8 mouse cellular contexts compared by ENCODE assay signal in the genomic region with DNA sequence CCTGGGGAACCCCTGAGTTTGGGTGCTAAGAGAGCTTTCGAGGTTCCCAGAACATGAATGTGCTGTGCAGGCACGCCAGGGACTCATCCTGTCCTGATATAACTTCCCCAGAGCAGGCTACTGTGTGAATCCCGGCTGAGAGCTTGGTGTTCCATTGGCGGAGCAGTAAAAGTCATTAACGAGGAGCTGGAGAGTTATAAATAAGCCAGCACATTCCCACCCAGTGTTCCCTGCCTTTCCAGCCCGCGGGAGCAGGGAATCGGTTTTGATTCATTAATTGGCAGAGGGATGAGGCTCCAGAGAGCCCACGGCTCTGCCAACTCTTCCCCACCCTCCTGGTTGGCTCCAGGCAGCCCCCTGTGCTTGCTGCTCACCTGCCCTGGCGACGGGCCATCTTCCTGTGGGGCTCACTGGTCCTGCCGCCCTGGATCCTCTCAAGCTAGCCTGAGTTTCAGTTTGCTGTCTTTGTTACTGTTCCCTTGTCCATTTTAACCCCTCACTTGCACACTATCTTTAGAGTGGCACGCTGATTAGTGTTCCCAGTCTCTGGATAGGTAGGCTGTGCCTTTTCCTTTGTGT.
A peak's percentile ranks its signal among the peaks of the same experiment; 100 is the strongest.
DNase-seq lines count a peak whose midpoint lies in the region; ATAC-seq lines count a peak whose summit lies in the region.

No protein-coding gene starts in this region.

- H3K9ac ChIP-seq in forebrain, embryonic 13.5 days: 0 out of 2 replicates have a peak overlapping the region, but pooled peaks have one; percentile 26
- no peak overlapping the region for H3K9ac ChIP-seq in neural tube, embryonic 11.5 days (ENCODE audit: low read length)
- peak overlapping the region; percentile 28; the same call in 1 of the 2 replicates for H3K9ac ChIP-seq in neural tube, embryonic 14.5 days (replicated peaks; ENCODE audit: low read depth, low read length)

- H3K36me3 ChIP-seq in forebrain, embryonic 13.5 days (ENCODE audit: poor library complexity, severe bottlenecking): no peaks in the 10 kb centered on the region
- H3K36me3 ChIP-seq in forebrain, embryonic 10.5 days (replicated peaks): no peaks in the 10 kb centered on the region
- no peaks in the 10 kb centered on the region for H3K36me3 ChIP-seq in neural tube, embryonic 11.5 days (ENCODE audit: control insufficient read depth, insufficient read depth, low read length)
- H3K36me3 ChIP-seq in neural tube, embryonic 14.5 days (ENCODE audit: control insufficient read depth, insufficient read depth, low read length): no peaks in the 10 kb centered on the region

- H3K4me3 ChIP-seq in forebrain, embryonic 13.5 days: no peak overlapping the region
- H3K4me3 ChIP-seq in forebrain, embryonic 10.5 days: no peak overlapping the region
- H3K4me3 ChIP-seq in neural tube, embryonic 11.5 days (ENCODE audit: low read depth, low read length): no peak overlapping the region
- no peak overlapping the region for H3K4me3 ChIP-seq in neural tube, embryonic 14.5 days (ENCODE audit: low read depth, low read length)

- no peak for DNase-seq in forebrain, embryonic 10.5 days (ENCODE audit: extremely low spot score, low spot score)
- no peak for DNase-seq in neural tube, embryonic 11.5 days (ENCODE audit: low spot score)
- no peak for DNase-seq in neural tube, embryonic 10.5 days (ENCODE audit: extremely low spot score, low spot score)
- DNase-seq in kidney, postnatal 25 days: peak; percentile 31 to 46
- DNase-seq in adrenal gland, postnatal 4 days (ENCODE audit: low spot score in 2 of 2): no peak
- no peak for DNase-seq in lung, postnatal 4 days

- peaks cover 5% of the 10 kb centered on the region; the same call in 1 of the 2 replicates for H3K27me3 ChIP-seq in forebrain, embryonic 13.5 days
- no peaks in the 10 kb centered on the region for H3K27me3 ChIP-seq in forebrain, embryonic 10.5 days (ENCODE audit: poor library complexity, severe bottlenecking)
- H3K27me3 ChIP-seq in neural tube, embryonic 11.5 days (ENCODE audit: control insufficient read depth, insufficient read depth, low read length): no peaks in the 10 kb centered on the region
- no peaks in the 10 kb centered on the region for H3K27me3 ChIP-seq in neural tube, embryonic 14.5 days (ENCODE audit: control insufficient read depth, insufficient read depth, low read length)

- no peaks in the 10 kb centered on the region for H3K9me3 ChIP-seq in forebrain, embryonic 13.5 days (replicated peaks)
- no peaks in the 10 kb centered on the region for H3K9me3 ChIP-seq in forebrain, embryonic 10.5 days
- no peaks in the 10 kb centered on the region for H3K9me3 ChIP-seq in neural tube, embryonic 11.5 days (ENCODE audit: control insufficient read depth, low read length)
- no peaks in the 10 kb centered on the region for H3K9me3 ChIP-seq in neural tube, embryonic 14.5 days (ENCODE audit: control insufficient read depth, low read length)

- no peak overlapping the region for H3K27ac ChIP-seq in forebrain, embryonic 13.5 days
- no peak overlapping the region for H3K27ac ChIP-seq in forebrain, embryonic 10.5 days
- H3K27ac ChIP-seq in neural tube, embryonic 11.5 days (ENCODE audit: low read depth, low read length): no peak overlapping the region
- H3K27ac ChIP-seq in neural tube, embryonic 14.5 days (ENCODE audit: low read depth, low read length): peak overlapping the region; percentile 50

- 33% methylated on average over 13 of the region's 13 CpGs for WGBS in forebrain, embryonic 13.5 days
- 63% methylated on average over 13 of the region's 13 CpGs for WGBS in forebrain, embryonic 10.5 days
- 27% methylated on average over 13 of the region's 13 CpGs for WGBS in neural tube, embryonic 11.5 days
- WGBS in neural tube, embryonic 14.5 days: 13% methylated on average over 13 of the region's 13 CpGs

- peak; percentile 50; the same call in 1 of the 2 replicates for ATAC-seq in forebrain, embryonic 13.5 days
- ATAC-seq in neural tube, embryonic 11.5 days (ENCODE audit: insufficient read depth, low FRiP score, low TSS enrichment): peak; percentile 32
- ATAC-seq in neural tube, embryonic 14.5 days (ENCODE audit: low read depth): peak; percentile 69

- H3K4me2 ChIP-seq in forebrain, embryonic 13.5 days: peak overlapping the region; percentile 33; the same call in 1 of the 2 replicates
- H3K4me2 ChIP-seq in neural tube, embryonic 11.5 days (ENCODE audit: low read depth): 0 out of 2 replicates have a peak overlapping the region, but pooled peaks have one; percentile 12
- peak overlapping the region; percentile 31; the same call in 1 of the 2 replicates for H3K4me2 ChIP-seq in neural tube, embryonic 14.5 days (ENCODE audit: low read depth, low read length)

- peaks cover 14% of the 10 kb centered on the region for H3K4me1 ChIP-seq in forebrain, embryonic 13.5 days
- H3K4me1 ChIP-seq in forebrain, embryonic 10.5 days: peaks cover 11% of the 10 kb centered on the region; the same call in 1 of the 2 replicates
- H3K4me1 ChIP-seq in neural tube, embryonic 11.5 days (ENCODE audit: control insufficient read depth, insufficient read depth, low read length): no peaks in the 10 kb centered on the region
- peaks cover 18% of the 10 kb centered on the region for H3K4me1 ChIP-seq in neural tube, embryonic 14.5 days (ENCODE audit: control insufficient read depth, insufficient read depth, low read length)

Comparison
In these comparisons a context has a peak if more than half of its experiments do, and no peak if none do; other contexts are left out.
1. DNase-seq: peak in kidney, postnatal 25 days (2 of 2); none in forebrain, embryonic 10.5 days (single experiment), neural tube, embryonic 11.5 days (single experiment), neural tube, embryonic 10.5 days (single experiment), adrenal gland, postnatal 4 days (0 of 2) and lung, postnatal 4 days (0 of 2).
2. Peak in every context shown above with its lines, with median percentiles within 50 percentile points of each other: ATAC-seq and H3K4me2 ChIP-seq.